Mouse (Mus musculus): ENCODE data around the gene Cacnb2. TPM values are rescaled to one million over a fixed set of nuclear protein-coding genes. Genes with fewer than 3 reads are reported as not detected.

Gene Cacnb2
- polyA plus RNA-seq, 1 experiment from 2014 or later, result 2.7 TPM

DNA sequence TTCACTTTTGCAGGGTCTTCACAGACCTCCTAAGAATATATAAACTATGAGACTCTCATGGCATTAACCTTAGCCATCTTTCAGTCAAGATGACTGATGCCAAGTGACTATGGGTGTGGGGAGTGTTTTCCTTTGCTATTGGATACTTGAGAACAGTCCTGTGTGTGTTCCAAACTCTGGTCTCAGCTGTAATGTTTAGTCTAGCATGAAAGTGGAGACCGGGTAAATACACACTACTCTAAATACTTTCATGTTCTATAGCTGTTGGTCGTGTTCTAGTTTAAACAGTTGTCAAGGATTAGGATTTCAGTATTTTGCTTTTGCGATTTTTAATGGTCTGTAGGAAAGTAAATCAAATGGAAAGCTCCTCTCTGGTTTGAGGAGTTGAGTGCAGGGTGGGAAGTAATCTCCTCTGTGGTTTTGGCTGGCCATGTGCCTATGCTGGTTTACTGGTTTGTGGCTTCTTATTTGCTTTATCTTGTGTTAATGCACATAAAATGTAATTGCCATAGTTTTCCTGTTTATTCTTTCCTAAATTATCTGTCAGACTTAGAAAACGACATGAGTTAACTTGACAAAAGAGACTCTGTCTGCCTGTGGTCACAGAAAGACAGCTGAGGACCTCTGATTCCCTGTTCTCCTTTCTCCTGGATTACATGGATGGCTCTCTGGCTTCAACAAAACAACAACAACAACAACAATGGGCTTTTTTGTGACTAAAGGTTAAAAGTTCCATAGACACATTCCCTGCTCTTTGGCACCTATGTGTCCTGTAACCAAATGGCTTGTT is 285.7 kb downstream of the Cacnb2 start:
- no peaks in the 10 kb centered on the region for H3K4me1 ChIP-seq (ENCODE audit: control insufficient read depth, insufficient read depth, low read length)
- H3K9ac ChIP-seq (ENCODE audit: low read length), result no peak overlapping the region
- no peak overlapping the region for H3K4me2 ChIP-seq (ENCODE audit: low read depth, severe bottlenecking)
- WGBS, result 59% methylated on average over 4 of the region's 4 CpGs
- ATAC-seq (ENCODE audit: insufficient number of reproducible peaks, low FRiP score, low TSS enrichment, low read depth) (no peak), DNase-seq (ENCODE audit: low spot score) (no peak)
- no peak overlapping the region for H3K27ac ChIP-seq (replicated peaks; ENCODE audit: low read depth, low read length)
- no peak overlapping the region for H3K4me3 ChIP-seq (ENCODE audit: low read depth, low read length)
- H3K36me3 ChIP-seq (ENCODE audit: control insufficient read depth, insufficient read depth, low read length), result no peaks in the 10 kb centered on the region
- no peaks in the 10 kb centered on the region for H3K27me3 ChIP-seq (ENCODE audit: control insufficient read depth, insufficient read depth, low read length)
- no peaks in the 10 kb centered on the region for H3K9me3 ChIP-seq (ENCODE audit: control insufficient read depth, low read length)

- Histone ChIP-seq H3K9me3 (ENCODE audit: control insufficient read depth, low read length) (no peaks in the 10 kb centered on the region), H3K9ac (ENCODE audit: low read length) (no peak overlapping the region), H3K4me1 (ENCODE audit: control insufficient read depth, insufficient read depth, low read length) (peaks cover 3% of the 10 kb centered on the region; the same call in 1 of the 2 replicates), H3K4me2 (ENCODE audit: low read depth, severe bottlenecking) (no peak overlapping the region), H3K4me3 (ENCODE audit: low read depth, low read length) (no peak overlapping the region), H3K36me3 (ENCODE audit: control insufficient read depth, insufficient read depth, low read length) (no peaks in the 10 kb centered on the region), H3K27ac (replicated peaks; ENCODE audit: low read depth, low read length) (no peak overlapping the region), H3K27me3 (ENCODE audit: control insufficient read depth, insufficient read depth, low read length) (no peaks in the 10 kb centered on the region)
- DNase-seq (ENCODE audit: low spot score) (no peak), ATAC-seq (ENCODE audit: insufficient number of reproducible peaks, low FRiP score, low TSS enrichment, low read depth) (no peak)
- 67% methylated on average over 3 of the region's 3 CpGs for WGBS
Observed at GRCm38 (mm10) chr2:14903837-14904236, 300.9 kb downstream of the Cacnb2 start.

DNA sequence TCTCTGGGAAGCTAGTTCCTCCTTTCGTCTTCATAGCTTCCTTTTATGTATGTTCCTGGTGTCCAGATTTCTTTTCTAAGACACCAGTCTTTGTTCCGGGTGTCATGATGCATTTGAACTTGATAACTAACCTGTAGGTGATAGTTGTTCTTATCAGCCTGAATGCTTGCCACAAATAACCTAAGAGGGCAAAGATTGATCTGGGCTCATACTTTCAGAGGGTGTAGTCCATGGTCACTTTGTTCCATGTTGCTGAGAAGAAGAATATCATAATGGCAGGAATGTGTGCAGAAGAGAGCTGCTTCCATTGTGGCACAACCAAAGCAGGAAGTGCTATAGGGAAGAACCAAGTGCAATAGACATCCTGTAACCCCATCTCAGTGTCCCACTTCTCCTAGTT is 302.0 kb downstream of the Cacnb2 start:
- Histone ChIP-seq H3K4me3 (ENCODE audit: low read depth, low read length) (no peak overlapping the region), H3K27ac (replicated peaks; ENCODE audit: low read depth, low read length) (no peak overlapping the region), H3K4me2 (ENCODE audit: low read depth, severe bottlenecking) (no peak overlapping the region), H3K36me3 (ENCODE audit: control insufficient read depth, insufficient read depth, low read length) (no peaks in the 10 kb centered on the region), H3K9ac (ENCODE audit: low read length) (no peak overlapping the region), H3K27me3 (ENCODE audit: control insufficient read depth, insufficient read depth, low read length) (no peaks in the 10 kb centered on the region), H3K4me1 (ENCODE audit: control insufficient read depth, insufficient read depth, low read length) (peaks cover 3% of the 10 kb centered on the region; the same call in 1 of the 2 replicates), H3K9me3 (ENCODE audit: control insufficient read depth, low read length) (no peaks in the 10 kb centered on the region)
- ATAC-seq (ENCODE audit: insufficient number of reproducible peaks, low FRiP score, low TSS enrichment, low read depth) (no peak), DNase-seq (ENCODE audit: low spot score) (no peak)
- 85% methylated on average over 2 of the region's 2 CpGs for WGBS

DNA sequence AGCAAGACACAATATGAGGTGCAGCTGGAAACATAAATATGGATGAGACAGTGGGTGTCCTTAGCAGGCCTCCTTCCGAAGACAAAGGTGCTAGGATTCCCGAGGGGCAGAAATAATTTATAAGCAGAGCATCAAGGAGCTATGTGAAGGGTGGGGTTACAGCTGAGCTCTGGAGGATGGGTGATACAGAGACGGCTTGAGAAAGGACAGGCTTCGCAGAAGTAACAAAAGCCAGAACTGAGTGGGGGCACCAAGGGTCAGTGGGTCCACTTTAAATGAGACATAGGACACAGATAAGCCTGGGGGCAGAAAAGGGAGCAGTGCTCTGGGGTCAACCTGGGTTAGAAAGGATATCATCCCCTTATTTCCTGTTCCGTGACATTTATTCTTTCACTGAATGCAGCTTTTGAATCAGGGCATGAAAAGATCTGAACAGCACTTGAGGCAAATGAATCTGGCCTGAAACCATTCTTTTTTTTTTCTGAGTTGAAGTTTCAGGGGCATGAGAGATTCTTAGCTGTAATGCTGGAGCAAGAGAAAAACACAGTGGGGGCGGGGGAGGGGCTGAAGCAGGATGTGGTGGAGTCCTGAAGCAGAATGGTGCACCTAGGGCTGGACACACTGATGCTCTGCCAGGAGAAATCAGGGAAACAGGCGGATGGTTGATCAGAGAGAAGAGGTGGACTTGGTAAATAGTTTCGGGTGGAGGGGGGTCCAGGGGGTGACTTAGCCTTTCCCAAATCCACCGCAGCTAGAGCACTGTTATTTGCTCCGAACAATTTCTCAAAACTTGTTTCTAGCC is 304.4 kb downstream of the Cacnb2 start:
- Histone ChIP-seq H3K4me2 (ENCODE audit: low read depth, severe bottlenecking) (no peak overlapping the region), H3K9me3 (ENCODE audit: control insufficient read depth, low read length) (no peaks in the 10 kb centered on the region), H3K36me3 (ENCODE audit: control insufficient read depth, insufficient read depth, low read length) (no peaks in the 10 kb centered on the region), H3K27ac (replicated peaks; ENCODE audit: low read depth, low read length) (no peak overlapping the region), H3K4me3 (ENCODE audit: low read depth, low read length) (no peak overlapping the region), H3K27me3 (ENCODE audit: control insufficient read depth, insufficient read depth, low read length) (no peaks in the 10 kb centered on the region), H3K4me1 (ENCODE audit: control insufficient read depth, insufficient read depth, low read length) (peaks cover 3% of the 10 kb centered on the region; the same call in 1 of the 2 replicates), H3K9ac (ENCODE audit: low read length) (no peak overlapping the region)
- ATAC-seq (ENCODE audit: insufficient number of reproducible peaks, low FRiP score, low TSS enrichment, low read depth) (no peak), DNase-seq (ENCODE audit: low spot score) (no peak)
- WGBS, result 42% methylated on average over 10 of the region's 10 CpGs

DNA sequence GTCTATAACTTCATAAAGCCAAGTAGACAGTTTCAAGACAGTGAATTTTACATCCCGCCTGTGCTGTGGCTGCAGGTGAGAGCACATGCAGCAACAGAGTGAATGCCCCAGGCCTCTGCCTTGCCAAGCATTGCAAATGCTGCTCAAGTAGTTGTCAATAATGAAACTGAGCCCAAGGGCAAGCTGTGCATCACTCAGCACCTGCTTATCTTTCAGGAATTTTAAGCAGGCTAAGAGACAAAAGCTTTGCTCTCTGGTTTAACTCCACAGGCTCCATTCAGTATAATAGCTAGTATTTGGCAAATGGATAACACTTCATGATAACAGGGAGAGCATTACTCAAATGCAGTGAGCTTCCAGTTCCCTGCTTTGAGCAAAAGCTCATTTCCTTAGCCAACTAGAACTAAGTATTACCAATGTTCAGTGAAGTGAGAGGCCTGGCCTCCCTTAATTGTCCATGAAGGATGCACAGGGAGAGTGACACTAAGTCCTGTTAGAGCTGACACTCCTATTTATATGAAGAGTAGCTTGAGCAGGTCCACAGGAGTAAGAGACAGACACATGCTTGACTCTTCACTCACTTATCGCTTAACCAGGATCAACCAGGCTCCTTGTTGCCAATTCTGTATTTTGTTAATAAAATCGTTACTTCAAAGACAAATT is 314.8 kb downstream of the Cacnb2 start:
- no peak overlapping the region for H3K4me3 ChIP-seq (ENCODE audit: low read depth, low read length)
- H3K36me3 ChIP-seq (ENCODE audit: control insufficient read depth, insufficient read depth, low read length), result no peaks in the 10 kb centered on the region
- ATAC-seq (ENCODE audit: insufficient number of reproducible peaks, low FRiP score, low TSS enrichment, low read depth) (no peak), DNase-seq (ENCODE audit: low spot score) (no peak)
- no peak overlapping the region for H3K27ac ChIP-seq (replicated peaks; ENCODE audit: low read depth, low read length)
- no peaks in the 10 kb centered on the region for H3K4me1 ChIP-seq (ENCODE audit: control insufficient read depth, insufficient read depth, low read length)
- WGBS, result 87% methylated on average over 3 of the region's 3 CpGs
- H3K9ac ChIP-seq (ENCODE audit: low read length), result no peak overlapping the region
- no peaks in the 10 kb centered on the region for H3K9me3 ChIP-seq (ENCODE audit: control insufficient read depth, low read length)
- no peak overlapping the region for H3K4me2 ChIP-seq (ENCODE audit: low read depth, severe bottlenecking)
- H3K27me3 ChIP-seq (ENCODE audit: control insufficient read depth, insufficient read depth, low read length), result no peaks in the 10 kb centered on the region

DNA sequence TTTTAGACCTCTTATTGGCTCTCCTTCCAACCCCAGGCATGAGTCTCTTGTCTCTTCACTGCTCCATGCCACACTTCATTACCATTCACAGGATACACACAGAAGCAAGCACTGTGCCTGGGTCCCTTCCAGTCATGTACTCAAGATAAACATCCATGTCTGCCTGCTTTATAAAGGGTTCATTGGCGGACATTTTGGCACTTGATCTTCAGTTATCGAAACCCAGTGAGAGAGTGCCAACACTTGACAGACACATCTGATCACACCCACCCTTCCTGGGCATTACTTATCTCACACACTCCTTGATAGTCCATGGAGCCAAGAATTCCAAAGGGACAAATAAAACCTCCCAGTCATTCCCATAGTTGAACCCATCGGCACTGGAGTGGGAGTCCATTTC is 327.0 kb downstream of the Cacnb2 start:
- H3K27ac ChIP-seq (replicated peaks; ENCODE audit: low read depth, low read length), result no peak overlapping the region
- H3K36me3 ChIP-seq (ENCODE audit: control insufficient read depth, insufficient read depth, low read length), result no peaks in the 10 kb centered on the region
- H3K9ac ChIP-seq (ENCODE audit: low read length), result no peak overlapping the region
- no peaks in the 10 kb centered on the region for H3K4me1 ChIP-seq (ENCODE audit: control insufficient read depth, insufficient read depth, low read length)
- ATAC-seq (ENCODE audit: insufficient number of reproducible peaks, low FRiP score, low TSS enrichment, low read depth), result no peak
- H3K4me2 ChIP-seq (ENCODE audit: low read depth, severe bottlenecking), result no peak overlapping the region
- DNase-seq (ENCODE audit: low spot score), result no peak
- no peaks in the 10 kb centered on the region for H3K9me3 ChIP-seq (ENCODE audit: control insufficient read depth, low read length)
- H3K27me3 ChIP-seq (ENCODE audit: control insufficient read depth, insufficient read depth, low read length), result no peaks in the 10 kb centered on the region
- no peak overlapping the region for H3K4me3 ChIP-seq (ENCODE audit: low read depth, low read length)
- WGBS, result 92% methylated on average over 3 of the region's 3 CpGs

- Histone ChIP-seq H3K27me3 (ENCODE audit: control insufficient read depth, insufficient read depth, low read length) (no peaks in the 10 kb centered on the region), H3K4me1 (ENCODE audit: control insufficient read depth, insufficient read depth, low read length) (no peaks in the 10 kb centered on the region), H3K4me3 (ENCODE audit: low read depth, low read length) (no peak overlapping the region), H3K27ac (replicated peaks; ENCODE audit: low read depth, low read length) (no peak overlapping the region), H3K9me3 (ENCODE audit: control insufficient read depth, low read length) (no peaks in the 10 kb centered on the region), H3K9ac (ENCODE audit: low read length) (no peak overlapping the region), H3K4me2 (ENCODE audit: low read depth, severe bottlenecking) (no peak overlapping the region), H3K36me3 (ENCODE audit: control insufficient read depth, insufficient read depth, low read length) (no peaks in the 10 kb centered on the region)
- WGBS, result 87% methylated on average over 2 of the region's 2 CpGs
- DNase-seq (ENCODE audit: low spot score) (no peak), ATAC-seq (ENCODE audit: insufficient number of reproducible peaks, low FRiP score, low TSS enrichment, low read depth) (no peak)
Observed at GRCm38 (mm10) chr2:14931968-14932367, 329.1 kb downstream of the Cacnb2 start.

GRCm38 (mm10) chr2:14936492-14936891 is 333.6 kb downstream of the Cacnb2 start:
- no peak overlapping the region for H3K27ac ChIP-seq (replicated peaks; ENCODE audit: low read depth, low read length)
- WGBS, result 85% methylated on average over 8 of the region's 8 CpGs
- no peak overlapping the region for H3K9ac ChIP-seq (ENCODE audit: low read length)
- H3K4me3 ChIP-seq (ENCODE audit: low read depth, low read length), result no peak overlapping the region
- H3K36me3 ChIP-seq (ENCODE audit: control insufficient read depth, insufficient read depth, low read length), result no peaks in the 10 kb centered on the region
- DNase-seq (ENCODE audit: low spot score), result no peak
- no peak for ATAC-seq (ENCODE audit: insufficient number of reproducible peaks, low FRiP score, low TSS enrichment, low read depth)
- H3K4me1 ChIP-seq (ENCODE audit: control insufficient read depth, insufficient read depth, low read length), result no peaks in the 10 kb centered on the region
- no peak overlapping the region for H3K4me2 ChIP-seq (ENCODE audit: low read depth, severe bottlenecking)
- no peaks in the 10 kb centered on the region for H3K27me3 ChIP-seq (ENCODE audit: control insufficient read depth, insufficient read depth, low read length)
- H3K9me3 ChIP-seq (ENCODE audit: control insufficient read depth, low read length), result no peaks in the 10 kb centered on the region
